Mouse (Mus musculus): ENCODE data around the gene Pacrg.

DNA sequence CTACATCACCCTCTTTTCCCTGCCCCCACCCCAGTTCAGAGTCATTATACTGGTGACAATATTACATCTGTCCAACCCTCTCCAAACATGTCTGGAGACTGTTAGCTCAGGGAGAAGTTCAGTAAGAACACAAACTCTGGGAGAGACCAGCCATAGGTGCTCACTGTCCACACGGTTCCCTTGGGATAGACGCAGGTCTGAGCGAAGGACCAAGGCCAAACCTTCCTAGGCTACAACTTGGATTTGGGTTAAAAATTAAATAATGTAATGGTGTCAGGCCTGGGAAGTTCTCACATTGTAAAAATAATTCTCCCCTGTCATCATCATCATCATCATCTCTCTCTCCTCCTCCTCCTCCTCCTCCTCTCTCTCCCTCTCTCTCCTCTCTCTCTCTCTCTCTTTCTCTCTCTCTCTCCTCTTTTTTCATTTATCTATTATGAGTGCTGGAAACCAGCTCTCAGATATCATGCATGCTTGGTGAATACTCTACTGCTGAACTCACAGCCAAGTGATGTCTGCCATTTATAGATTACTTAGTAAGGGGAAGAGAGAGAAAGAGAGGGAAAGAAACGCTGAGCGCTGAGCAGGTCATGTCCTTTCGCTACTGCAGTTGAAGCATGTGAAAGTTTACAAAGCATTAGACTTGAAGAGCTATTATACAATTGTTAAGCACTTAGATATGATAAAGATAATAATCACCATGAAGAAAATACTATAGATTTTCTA is 215.2 kb downstream of the Pacrg start:
- TF ChIP-seq CTCF (IDR thresholded peaks at IDR 0.05; ENCODE audit: low read depth, low read length) (no peak), TAL1 (conservative IDR thresholded peaks at IDR 0.05; ENCODE audit: low read depth, low read length) (no peak), GATA1 (IDR thresholded peaks at IDR 0.05; ENCODE audit: borderline replicate concordance, low read length) (no peak)

Measured in G1E (cell line).